Mouse (Mus musculus) G1E (cell line): ENCODE data around the gene Ccr1l1.

ENCODE experiments used
- CTCF ChIP-seq: IDR thresholded peaks from 2 replicates; pipeline ENCODE4 v1.5.1; 2012; ENCODE audit warnings: low read depth, low read length, inconsistent platforms, mixed read lengths
- GATA1 ChIP-seq: IDR thresholded peaks from 2 replicates; pipeline ENCODE4 v1.6.1; 2012; ENCODE audit warnings: borderline replicate concordance, low read length, inconsistent platforms, mixed read lengths
- GATA2 ChIP-seq: IDR thresholded peaks from 2 replicates; pipeline ENCODE4 v1.6.1; 2012; ENCODE audit warnings: low read depth, low read length, inconsistent platforms, borderline replicate concordance
- POLR2AphosphoS5 ChIP-seq: IDR thresholded peaks from 2 replicates; pipeline ENCODE4 v1.6.1; 2012; ENCODE audit warnings: low read depth, low read length, inconsistent platforms; ENCODE audit not compliant: insufficient replicate concordance
- TAL1 ChIP-seq: conservative IDR thresholded peaks from 2 replicates; pipeline ENCODE4 v1.6.1; 2012; ENCODE audit warnings: low read depth, low read length, inconsistent platforms, mixed read lengths

- TF ChIP-seq CTCF (no peak), TAL1 (no peak), GATA1 (no peak), POLR2AphosphoS5 (no peak), GATA2 (no peak)
Observed at GRCm38 (mm10) chr9:124019887-124020286, 41.7 kb upstream of the Ccr1l1 start.
